Mouse (Mus musculus) mature B cell (primary cell): ENCODE data around the gene Zfp366.
"Not testable (repeated sequence)": the region's sequence is repeated elsewhere in the genome, so short reads cannot be mapped to it uniquely, and the experiment has no call there.

Experiments used
- in situ Hi-C: fragments of 300-500 bp; cut with MboI; formaldehyde crosslinking; loops from 2 replicates; pipeline ENCODE4 v1.14.3; 2019

Gene Zfp366

DNA sequence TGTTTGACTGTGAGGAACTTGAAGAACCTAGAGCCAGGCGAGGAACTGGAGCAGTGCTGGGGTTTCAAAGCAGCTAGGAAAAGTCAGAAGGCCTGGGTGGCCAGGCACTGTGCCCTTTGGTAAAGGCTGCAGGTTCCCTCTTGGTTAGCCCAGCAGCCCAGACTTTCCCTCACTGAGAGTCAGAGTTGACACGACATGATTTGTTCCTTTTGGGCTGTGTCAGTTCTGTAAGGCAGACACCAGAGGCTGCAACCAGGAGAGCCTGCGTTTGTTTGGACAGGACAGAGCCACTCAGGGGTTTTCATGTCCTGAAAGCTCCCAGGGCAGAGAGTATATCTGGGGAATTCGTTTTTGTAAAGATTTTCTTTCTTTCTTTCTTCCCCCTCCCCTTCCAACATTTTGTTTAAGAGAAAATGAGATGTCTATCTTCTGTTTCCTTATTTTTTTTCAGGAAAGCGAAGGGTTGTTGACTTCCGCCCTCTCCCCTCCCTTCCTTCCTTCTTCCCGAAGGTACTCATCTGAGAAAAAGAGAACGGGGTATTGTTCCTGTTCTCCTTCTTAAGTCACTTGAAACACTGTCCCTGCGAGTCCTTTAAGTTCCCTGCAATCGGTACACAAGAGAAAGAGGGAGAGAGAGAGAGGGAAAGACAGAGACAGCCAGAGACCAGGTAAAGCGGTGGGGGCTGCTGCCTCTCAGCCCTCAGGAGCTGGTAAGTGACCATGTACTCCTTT lies at the start of gene Zfp366:
Zfp366 (plus strand) TSS at position 669 of the 732 bp plus-strand sequence.
- in situ Hi-C loops = no loop called here

DNA sequence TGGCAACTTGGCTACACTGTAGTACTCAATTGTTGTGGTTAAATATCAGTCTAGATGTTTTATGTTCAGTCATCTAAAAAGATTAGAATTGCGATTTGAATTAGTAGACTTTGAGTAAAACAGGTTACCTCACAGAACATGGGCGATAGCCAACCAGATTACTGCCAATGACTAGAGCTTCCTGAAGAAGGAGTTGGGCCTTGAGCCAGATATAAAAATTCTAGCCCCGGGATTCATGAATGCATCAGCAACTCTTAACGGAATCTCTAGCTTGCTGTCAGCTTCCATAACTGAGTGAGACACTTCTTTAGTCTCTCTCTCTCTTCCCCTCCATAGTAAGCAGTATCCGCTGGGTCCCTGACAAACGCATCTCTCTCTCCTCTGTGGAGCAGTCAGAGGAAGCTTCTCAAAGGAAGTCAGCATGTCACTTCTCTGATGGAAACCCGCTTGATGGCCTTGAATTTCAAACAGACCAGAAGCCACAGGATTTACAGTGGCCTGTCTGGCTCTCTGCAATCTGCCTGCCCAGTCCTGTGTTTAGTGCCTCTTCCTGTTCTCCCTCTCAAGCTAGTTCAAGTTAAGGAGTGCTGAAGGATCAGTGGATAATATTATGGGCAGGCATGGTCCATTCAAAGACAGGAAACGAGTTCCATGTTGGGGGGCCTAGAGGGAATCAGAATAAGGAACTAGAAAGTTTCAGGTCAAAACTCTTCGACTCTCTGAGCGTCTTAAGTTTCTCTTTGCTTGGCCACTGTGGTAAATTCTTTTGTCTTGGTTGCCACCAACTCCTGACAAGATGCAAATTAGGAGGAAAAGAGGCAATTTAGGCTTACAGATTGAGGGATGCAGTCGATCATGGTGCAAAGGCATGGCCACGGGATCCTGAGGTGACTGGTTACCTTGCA lies 46.0 kb upstream of the Zfp366 start:
- in situ Hi-C loops = no loop called here

DNA sequence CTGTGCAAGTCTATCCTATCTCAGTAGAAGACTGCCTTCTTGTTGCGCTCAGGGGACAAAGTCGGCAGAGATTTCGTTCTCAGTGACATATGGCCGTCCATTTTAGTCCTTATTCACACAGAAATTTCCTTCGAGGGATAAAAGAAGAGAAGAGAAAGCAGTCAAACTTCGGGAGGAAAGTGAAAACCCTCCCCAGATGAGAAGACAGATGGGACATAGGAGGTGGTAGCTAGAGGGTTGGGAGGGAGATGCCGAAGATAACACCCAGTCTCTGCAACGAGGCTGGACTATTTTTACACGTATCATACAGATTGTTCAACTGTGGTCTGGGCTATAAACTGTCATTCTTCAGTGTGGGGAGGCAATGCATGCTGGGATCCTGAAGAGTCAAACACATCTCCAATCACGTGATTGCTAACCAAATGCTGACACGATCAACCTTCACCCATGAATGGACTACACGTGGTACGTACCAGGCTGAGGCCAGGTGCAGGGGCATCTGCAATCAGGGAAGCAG lies 38.2 kb upstream of the Zfp366 start:
- in situ Hi-C loops = no loop called here

DNA sequence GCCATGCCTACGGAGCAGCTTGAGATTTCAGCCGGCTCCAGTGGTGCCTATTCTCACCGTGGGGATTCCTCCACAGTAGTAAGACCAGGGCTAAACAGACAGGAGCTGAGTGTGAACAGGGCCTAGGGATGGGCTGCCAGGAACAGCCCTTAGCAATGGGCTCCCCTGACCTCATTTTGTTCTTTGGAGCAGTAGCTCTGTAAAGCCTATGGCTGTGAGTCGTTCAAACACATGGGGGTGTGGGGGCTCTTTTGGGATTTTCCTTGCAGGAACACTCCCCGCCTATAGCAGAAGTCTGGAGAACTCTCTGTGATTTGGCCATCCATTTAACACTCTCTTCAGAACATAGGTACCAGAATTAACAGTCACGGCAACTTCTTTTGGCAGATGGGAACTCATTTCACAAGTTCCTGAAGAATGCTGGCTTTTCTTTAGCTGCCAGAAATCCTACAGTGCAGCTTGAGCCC lies 36.9 kb upstream of the Zfp366 start:
- in situ Hi-C loops = no loop called here

DNA sequence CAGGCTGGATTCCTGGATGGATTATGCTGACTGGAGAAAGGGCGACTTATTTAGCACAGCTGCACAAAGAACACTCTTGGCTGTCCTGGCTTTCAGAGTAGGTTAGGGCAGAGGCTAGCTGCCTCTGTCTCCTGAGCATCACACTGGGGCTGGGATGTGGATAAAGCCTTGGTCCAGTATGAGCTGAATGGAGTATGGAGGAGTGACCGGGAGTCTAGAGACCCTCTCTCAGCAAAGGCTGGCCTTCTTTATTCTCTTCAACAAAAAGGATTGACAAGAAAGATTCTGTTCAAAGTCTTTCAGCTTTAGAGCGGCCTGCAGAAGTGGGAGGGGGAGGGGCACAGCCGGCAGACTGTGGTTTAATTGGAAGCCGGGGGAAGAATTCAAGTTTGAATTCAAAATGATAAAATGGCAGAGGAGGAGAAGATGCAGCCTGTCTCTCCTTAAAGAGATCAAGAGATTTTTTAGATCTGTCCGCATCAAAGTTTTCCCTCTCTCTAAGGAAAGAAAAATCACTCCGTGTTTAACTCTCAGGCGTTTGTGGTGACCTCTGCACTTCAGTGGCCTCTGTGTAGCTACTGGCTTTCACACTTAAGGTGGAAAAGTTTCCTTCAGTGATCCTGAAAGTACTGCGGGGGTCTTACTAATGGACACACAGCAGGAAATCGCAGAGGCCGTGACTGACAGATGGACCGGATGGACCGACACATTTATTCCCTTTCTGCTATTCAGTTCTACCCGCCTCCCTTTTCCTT lies 34.9 kb upstream of the Zfp366 start:
- in situ Hi-C loops = no loop called here

DNA sequence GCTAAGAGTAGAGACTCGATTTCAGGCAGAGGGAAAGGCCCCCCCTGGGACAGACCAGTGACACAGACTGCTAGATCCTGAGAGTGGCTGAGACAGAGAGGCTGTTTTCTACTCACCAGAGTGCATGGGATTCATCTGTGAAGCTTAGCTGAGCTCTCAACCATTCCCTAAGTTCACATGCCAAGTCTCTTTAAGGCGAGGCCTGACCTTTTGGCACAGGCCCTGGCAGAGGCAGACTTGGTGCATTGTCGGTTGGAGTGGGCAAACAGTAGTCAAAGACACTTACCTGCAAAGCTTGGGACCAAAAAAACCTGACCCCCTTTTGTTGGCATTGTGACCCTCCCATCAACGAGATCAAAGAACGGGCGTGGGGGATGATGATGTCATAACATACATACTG lies 34.0 kb upstream of the Zfp366 start:
- in situ Hi-C loops = no loop called here

DNA sequence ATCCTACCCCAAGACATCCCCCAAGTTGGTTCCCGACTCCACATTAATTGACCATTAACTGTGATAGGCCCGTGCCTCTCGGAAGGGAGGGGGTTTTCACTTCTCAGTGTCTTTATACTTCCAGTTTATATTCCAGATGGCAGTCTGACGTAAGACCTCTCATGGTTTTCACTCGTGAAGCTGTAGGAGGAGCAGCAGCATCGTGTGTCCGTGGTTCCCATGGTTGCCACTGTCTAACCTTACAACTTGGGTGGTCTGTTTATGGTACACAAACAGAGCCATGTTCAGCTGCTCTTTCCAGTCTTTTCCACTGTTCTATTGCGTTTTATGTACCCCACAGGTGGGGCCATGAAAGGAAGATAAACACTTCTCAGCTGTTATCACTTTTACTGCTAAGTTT lies 33.5 kb upstream of the Zfp366 start:
- in situ Hi-C loops = no loop called here

DNA sequence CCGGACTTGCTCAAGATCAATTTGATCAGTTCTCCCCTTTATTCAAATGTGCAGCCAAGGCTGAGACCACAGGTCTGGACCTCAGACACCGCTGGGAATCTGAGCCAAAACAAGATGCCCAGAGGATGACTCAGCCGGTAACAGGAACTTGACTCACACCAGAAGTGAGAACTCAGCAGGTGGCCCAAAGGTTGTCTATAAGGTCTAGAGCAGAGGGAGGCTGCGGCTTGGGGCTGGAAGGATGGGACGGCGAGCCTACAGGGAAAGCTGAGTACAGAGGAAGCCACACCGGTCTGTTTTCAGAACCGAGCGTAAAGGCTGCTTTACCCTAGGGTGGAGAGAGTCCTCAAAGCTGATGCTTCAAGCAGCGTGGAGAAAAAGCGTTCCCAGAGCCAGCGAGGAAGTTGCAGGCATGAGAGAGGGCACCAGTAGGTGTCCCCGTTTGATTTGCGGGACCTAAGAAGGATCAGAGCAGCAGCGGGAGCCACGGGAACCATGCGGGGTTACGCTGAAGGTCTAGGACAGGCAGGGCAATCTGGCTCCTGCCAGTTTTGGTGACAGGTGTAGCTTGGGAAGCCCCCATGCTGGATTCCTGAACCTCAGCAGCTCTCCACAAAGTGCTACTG lies 32.2 kb upstream of the Zfp366 start:
- in situ Hi-C loops = no loop called here

DNA sequence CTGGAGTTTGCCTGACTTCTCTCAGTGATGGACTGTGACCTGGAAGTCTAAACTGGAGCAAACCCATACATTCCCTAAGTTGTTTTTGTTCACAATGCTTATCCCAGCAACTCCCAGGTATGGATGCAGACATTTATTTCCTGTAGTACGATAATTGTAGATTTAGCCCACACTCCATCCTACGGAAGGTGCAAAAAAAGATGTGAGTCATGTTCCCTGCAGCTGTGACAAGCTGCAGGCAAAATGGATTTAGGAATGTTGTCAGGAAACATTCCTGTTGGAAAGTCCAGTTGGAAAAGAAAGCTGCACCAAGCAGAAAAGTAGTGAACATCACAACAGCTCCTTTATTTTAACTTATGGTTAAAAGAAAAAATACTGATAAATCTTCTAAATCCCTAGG lies 26.9 kb upstream of the Zfp366 start:
- in situ Hi-C loops = no loop called here

DNA sequence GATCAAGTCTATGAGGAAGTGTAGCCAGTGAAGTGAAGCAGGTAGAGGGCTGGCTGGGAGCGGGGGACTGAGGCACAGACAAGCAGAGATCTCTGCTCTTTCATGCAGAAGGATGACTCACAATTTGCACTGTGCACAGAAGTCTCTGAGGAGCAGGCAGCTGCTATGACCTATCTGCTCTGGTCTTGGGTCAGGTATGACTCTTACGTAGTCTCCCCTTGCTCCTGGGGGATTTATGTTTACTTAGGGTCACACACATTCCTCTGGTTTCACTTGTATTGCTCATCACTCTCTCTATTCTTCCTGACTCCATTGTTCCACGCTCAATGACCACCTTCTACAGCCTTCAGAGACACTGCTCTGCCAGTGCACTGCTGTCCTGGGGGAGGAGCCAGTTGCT lies 25.9 kb upstream of the Zfp366 start:
- in situ Hi-C loops = no loop called here

DNA sequence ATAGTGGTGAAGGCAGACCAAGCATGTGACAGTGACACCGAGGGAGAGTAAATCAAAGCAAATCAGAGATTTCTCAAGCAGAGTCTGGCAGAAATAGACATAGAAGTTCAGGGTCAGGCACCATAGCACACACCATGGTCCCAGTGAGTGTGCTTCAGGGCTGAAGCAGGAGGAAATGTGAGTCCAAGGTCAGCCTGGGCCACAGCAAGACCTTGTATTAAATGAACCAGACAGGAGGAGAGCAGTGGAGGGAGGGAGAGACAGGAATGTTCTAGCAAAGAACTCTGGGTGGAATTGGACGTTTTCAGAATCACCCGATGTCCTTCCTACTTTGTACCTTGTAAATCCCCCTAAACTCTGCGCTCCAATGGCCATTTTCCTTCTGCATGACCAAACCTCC lies 21.6 kb upstream of the Zfp366 start:
- in situ Hi-C loops = no loop called here

DNA sequence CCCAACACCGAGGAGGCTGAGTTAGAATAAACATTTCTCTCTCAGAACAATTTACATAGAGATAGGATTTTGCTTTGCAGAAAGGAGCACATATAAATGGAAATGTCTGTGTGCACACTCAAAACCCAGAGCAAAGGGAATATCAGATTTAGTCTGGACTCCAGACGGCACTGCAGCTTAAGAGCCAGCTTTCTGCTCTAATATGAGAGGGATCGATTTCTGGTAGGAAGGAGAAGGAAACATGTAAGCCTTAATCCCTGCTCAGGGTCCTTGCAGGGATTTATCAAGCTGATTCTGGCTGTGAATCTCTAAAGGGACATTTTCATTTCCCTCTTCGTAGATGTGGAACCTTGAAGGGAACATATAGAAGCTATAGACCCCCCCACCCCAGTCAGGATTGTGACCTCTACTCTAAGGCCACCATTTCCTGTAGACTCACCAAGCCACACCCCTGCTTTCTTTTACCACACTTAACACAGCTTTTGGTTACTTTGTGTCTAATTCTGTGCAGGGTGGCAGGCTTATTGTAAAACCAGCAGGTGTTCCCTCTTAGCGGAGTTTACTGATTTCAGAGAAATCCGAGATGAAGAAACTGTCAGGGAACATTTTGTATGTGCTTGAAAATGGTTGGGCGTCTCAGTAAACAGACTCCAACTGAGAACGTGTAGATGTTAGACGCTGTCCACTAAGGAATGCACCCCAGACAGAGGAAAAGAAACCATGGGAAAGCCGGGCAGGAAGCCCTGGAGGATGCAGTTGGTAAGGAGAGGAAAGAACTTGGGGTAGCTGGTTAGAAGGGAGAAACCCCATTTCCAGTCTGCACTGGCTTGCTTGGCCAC lies 20.9 kb upstream of the Zfp366 start:
- in situ Hi-C loops = no loop called here

DNA sequence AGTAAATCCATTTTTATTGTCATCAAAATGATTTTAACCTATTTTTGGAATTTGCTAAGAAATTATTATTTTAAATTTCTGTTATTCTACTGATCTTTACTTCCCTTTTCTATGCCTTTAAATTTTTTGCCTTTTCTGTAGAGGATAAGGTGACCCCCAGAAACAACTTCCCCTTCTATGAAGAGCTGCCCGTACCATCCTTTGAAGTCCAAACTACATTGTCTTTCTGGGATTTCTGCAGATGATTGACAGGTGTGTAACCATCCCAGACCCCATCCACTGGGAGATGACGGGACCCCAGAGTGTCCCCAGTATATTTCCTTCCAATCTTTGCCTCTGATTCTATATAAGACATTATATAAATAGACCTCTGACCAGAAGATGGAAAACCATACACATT lies 20.3 kb upstream of the Zfp366 start:
- in situ Hi-C loops = no loop called here

DNA sequence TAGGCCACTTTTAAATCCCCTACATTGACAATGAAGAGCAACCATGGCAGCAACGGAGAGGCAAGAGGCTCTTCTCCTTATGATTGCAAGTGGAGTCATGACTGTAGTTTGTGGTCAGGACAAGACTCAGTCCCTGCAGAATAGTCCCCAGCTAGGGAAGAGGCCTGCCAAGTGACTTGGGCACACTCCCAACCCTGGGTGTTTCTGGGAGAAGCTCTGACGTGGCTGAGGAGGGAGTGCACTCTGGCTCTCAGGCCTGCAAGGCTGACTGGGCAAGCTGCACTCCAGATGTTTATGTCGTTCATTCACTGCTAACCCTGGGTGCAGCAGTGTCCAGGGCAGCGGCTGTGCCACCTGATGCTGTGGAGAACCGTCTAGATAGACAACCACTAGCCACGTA lies 15.2 kb upstream of the Zfp366 start:
- in situ Hi-C loops = no loop called here

DNA sequence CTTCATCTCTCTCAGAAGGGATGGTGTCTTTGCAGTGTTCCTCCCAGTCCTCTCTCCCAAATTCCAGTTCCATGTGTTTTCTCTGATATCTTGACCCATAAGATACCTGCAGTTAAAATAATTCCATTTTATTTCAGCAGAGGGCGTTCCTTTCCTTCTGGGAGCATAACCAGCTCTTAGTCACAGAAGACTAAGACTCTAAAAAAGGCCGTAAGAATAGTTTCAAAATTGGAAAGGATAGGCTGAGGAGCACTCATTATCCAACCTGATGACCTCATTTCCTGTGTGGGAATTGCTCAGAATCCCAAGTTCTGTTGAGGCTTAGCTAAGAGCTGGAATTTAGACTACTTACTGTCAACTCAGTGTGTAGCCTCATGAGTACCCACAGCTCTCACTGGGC lies 14.3 kb upstream of the Zfp366 start:
- in situ Hi-C loops = no loop called here

DNA sequence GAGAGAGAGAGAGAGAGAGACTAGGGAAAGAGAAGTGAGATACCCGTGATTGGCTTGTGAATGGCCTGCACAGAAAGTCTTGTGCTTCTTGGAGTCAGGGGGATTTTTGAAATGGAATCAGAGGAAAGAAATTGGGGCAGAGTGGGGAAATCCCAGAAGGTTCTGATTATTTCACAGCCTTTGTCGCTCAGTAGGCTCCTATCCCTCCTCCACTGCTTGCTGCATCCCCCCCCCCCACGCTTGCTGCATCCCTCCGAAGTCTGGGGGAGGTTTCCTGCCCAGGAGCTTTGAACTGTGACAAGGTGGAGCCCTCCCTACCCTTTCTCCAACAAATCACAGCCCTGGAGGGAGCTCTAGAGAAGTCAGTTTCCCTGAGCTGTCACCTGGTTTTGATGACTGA lies 10.8 kb upstream of the Zfp366 start:
- in situ Hi-C loops = no loop called here

DNA sequence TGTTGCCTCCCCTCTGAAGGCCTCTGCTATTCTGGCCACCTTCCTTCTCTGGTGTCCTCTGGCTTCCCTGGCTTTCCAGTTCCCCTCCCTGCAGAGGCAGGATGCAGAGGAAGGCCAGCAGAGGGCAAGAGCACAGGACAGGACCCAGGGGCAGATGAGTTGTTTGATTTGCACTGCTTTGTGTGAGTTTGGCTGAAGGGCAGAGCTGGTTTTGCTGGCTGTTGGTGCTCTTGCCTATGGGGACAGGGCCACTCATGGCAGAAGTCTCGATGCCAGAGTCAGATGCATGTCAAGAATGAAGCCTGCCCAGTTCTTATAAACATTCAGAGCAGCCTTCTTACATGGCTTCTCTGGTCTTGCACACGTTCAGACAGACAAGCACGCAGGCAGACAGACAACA lies 1.8 kb upstream of the Zfp366 start:
- in situ Hi-C loops = not testable (repeated sequence)

DNA sequence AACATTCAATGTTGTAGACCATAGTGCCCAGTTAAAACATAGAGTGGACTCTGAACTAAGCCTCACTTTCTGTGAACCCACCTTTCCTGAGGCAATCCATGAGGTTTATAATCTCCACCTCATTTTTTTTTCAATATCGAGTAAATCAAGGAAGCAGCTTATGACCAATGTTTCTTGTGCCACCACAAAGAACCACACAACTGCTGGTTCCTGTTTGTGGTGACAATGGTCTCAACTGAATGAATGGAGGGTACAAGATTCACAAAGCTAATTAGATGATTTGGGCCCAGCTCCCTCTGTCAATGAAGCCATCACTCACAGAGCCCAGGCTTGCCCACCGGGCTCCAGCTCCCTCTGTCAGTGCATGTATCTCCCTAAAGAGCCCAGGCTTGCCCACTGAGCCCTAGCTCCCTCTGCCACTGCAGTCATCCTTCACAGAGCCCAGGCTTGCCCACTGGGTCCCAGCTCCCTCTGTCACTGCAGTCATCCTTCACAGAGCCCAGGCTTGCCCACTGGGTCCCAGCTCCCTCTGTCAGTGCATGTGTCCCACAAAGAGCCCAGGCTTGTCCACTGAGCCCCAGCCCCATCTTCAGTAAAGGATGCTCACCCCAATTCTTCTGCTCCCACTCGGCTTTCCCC lies 1.2 kb upstream of the Zfp366 start:
- in situ Hi-C loops = no loop called here

DNA sequence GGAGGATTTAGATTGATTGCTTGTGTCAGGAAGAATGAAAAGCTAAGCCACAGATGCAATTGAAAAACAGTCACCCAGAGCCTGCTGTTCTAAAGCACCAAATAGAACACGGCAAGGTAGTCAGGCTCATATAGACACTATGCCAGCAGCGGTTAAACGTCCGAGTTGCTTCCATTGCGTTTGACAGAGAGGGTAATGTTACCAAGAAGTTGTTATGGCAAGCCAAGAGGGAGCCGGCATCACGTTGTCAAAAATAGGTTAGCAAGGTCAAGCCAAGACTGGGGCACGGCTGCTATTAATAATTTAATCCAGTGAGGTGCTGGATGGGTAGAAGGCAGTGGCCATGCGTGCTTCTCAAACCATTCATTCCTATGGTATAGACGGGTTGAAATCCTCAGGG lies 950 bp downstream of the Zfp366 start:
- in situ Hi-C loops = no loop called here

DNA sequence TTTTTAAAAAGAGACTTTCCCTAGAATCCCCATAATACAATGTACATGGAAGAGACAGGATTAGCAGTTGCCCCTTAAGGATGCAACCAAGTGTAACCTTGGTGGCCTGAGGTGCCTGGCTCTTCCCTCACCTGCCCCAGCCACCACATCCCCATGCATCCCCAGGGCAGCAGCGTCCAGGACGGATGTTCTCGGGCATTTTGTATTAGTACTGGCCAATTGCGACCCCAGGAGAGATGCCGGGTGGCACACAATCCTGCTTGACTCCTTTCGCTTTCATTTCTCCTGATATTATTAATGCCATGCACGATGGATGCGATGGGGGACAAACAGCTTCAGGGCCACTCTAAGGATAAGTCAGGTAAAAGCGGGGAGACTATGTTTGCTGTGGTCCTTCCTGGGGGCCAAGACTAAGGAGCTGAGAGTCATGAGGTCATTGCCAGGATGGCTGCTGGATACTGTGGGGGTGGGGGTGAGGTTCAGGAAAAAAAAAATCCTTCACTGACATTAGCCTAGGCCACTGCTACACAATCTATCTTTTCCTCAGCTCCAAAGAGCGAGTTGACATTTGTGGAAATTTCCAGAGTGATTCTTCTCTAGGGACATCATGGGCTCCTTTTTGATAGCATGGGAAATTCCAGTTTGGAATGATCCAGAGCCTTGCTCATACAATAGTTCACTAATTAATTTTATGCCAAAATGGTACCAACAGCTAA lies 1.7 kb downstream of the Zfp366 start:
- in situ Hi-C loops = no loop called here
